Comparison of ENCODE assay signal across 1 mouse cellular context in genomic region chr17:6014985-6015384, GRCm38 (mm10).
TF ChIP-seq lines count a peak whose summit lies in the region.

No protein-coding gene starts in this region.

TF ChIP-seq in CH12.LX, 34 proteins besides CTCF, POLR2A, EP300 and RAD21 (continued from another document):
- TF ChIP-seq TBP (conservative IDR thresholded peaks at IDR 0.05; ENCODE audit: low read depth, low read length) (peak; percentile 81), SIN3A (IDR thresholded peaks at IDR 0.05; ENCODE audit: low read length) (peak; percentile 70; the same call in 1 of the 2 replicates), KAT2A (IDR thresholded peaks at IDR 0.05; ENCODE audit: insufficient replicate concordance, low read length) (0 out of 2 replicates have a peak, but pooled peaks have one; percentile 11), NELFE (IDR thresholded peaks at IDR 0.05; ENCODE audit: low read depth, low read length) (0 out of 2 replicates have a peak, but pooled peaks have one; percentile 32), TCF12 (IDR thresholded peaks at IDR 0.05; ENCODE audit: low read depth, low read length) (peak; percentile 95), ZKSCAN1 (IDR thresholded peaks at IDR 0.05; ENCODE audit: borderline replicate concordance, low read depth, low read length) (no peak), JUN (IDR thresholded peaks at IDR 0.05; ENCODE audit: insufficient read depth, low read depth, low read length) (peak; percentile 57), JUND (conservative IDR thresholded peaks at IDR 0.05; ENCODE audit: low read depth, low read length) (no peak; the same call in none of the 2 replicates), MEF2A (IDR thresholded peaks at IDR 0.05; ENCODE audit: borderline replicate concordance, low read depth, low read length) (peak; percentile 91)
TF ChIP-seq in CH12.LX: peak in this region for 19.
